ENCODE assay signal across 25 mouse cellular contexts in the genomic region with DNA sequence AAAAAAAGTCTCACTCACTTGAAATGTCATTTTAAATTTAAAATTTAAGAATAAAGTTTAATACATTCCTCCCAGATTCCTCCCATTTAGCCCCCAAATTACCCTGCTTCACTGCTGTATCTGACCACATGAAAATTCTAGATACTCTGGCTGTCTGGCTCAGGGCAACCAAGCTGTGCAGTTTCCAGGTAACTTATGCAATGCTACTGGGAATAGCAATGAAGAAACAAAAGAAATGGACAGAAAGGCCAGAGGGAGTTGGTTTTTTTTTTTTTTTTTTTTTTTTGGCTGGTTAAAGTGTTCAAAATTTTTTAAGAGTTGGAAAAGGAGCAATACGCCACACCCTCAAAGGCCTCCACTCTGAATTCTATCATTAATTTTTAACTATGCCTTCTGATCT.
A peak's percentile ranks its signal among the peaks of the same experiment; 100 is the strongest.
DNase-seq lines count a peak whose midpoint lies in the region; ATAC-seq and TF ChIP-seq lines count a peak whose summit lies in the region.
"Had no signal": no experiment of that assay in that cellular context is flagged by ENCODE, and none has a peak within 500 bp of the region (broad histone marks: within the 10 kb centered on the region; RNA-seq: fewer than 3 reads in every experiment).

No protein-coding gene starts in this region.

- 0 out of 2 replicates have a peak overlapping the region, but pooled peaks have one; percentile 20 for H3K27ac ChIP-seq in gastrocnemius, adult 2 months
- H3K27ac ChIP-seq in liver, postnatal 0 days (ENCODE audit: low read depth) = peak overlapping the region; percentile 29; the same call in 1 of the 2 replicates
- H3K27ac ChIP-seq in brown adipose tissue, adult 24 weeks (replicated peaks; ENCODE audit: low read depth, low read length) = peak overlapping the region; percentile 89
- H3K27ac ChIP-seq in layer of hippocampus, adult 2 months = no peak overlapping the region
- H3K27ac ChIP-seq: embryonic facial prominence, embryonic 13.5 days; embryonic facial prominence, embryonic 15.5 days; forebrain, embryonic 10.5 days; forebrain, embryonic 12.5 days had no signal

- H3K36me3 ChIP-seq in liver, postnatal 0 days (replicated peaks; ENCODE audit: insufficient read depth, low read length) = no peaks in the 10 kb centered on the region
- H3K36me3 ChIP-seq: embryonic facial prominence, embryonic 13.5 days; embryonic facial prominence, embryonic 15.5 days; forebrain, embryonic 12.5 days had no signal

- WGBS in liver, postnatal 0 days (ENCODE audit: insufficient replicate concordance) = 82% methylated on average over 1 of the region's 1 CpGs

- DNase-seq in gastrocnemius, adult 2 months = no peak
- no peak for DNase-seq in gastrocnemius, postnatal 4 days (ENCODE audit: low spot score in 2 of 2)
- DNase-seq in heart, adult 18-20 months = peak; percentile 31 to 34
- no peak for DNase-seq in heart, postnatal 10 days
- DNase-seq in liver, postnatal 0 days = no peak
- DNase-seq in liver = no peak
- DNase-seq in layer of hippocampus, adult 2 months (ENCODE audit: low spot score in 2 of 2) = no peak
- DNase-seq: adrenal gland, adult 8-10 months; adrenal gland, postnatal 14 days; adrenal gland, postnatal 36 days; cerebellum, adult 11 months; cerebellum, adult 18-20 months; cerebellum, adult 8-10 months; cerebellum, adult 9-11 months; cerebellum, postnatal 14 days; cerebellum, postnatal 36 days; embryo, embryonic 11 days had no signal

- peaks cover 31% of the 10 kb centered on the region for H3K4me1 ChIP-seq in liver, postnatal 0 days (ENCODE audit: insufficient read depth)
- peaks cover 18% of the 10 kb centered on the region for H3K4me1 ChIP-seq in brown adipose tissue, adult 24 weeks (ENCODE audit: control insufficient read depth, insufficient read depth, insufficient read length, low read length)
- H3K4me1 ChIP-seq: embryonic facial prominence, embryonic 15.5 days had no signal

- no peak for ATAC-seq in liver, postnatal 0 days
- ATAC-seq: forebrain, embryonic 14.5 days; forebrain, embryonic 16.5 days had no signal

- no peak overlapping the region for H3K4me3 ChIP-seq in gastrocnemius, adult 2 months
- no peak overlapping the region for H3K4me3 ChIP-seq in liver, postnatal 0 days (ENCODE audit: low read depth, low read length)
- no peak overlapping the region for H3K4me3 ChIP-seq in brown adipose tissue, adult 24 weeks (ENCODE audit: insufficient read depth, low read depth, low read length)
- H3K4me3 ChIP-seq in layer of hippocampus, adult 2 months = no peak overlapping the region
- H3K4me3 ChIP-seq: embryonic facial prominence, embryonic 13.5 days; embryonic facial prominence, embryonic 15.5 days; erythroblast, embryonic 14.5 days; forebrain, embryonic 10.5 days; forebrain, embryonic 12.5 days had no signal

- no peak overlapping the region for H3K4me2 ChIP-seq in liver, postnatal 0 days (ENCODE audit: low read depth, low read length)
- H3K4me2 ChIP-seq: embryonic facial prominence, embryonic 13.5 days; embryonic facial prominence, embryonic 15.5 days; forebrain, embryonic 12.5 days had no signal

- no peaks in the 10 kb centered on the region for H3K27me3 ChIP-seq in liver, postnatal 0 days (ENCODE audit: insufficient read depth, low read length)
- H3K27me3 ChIP-seq: embryonic facial prominence, embryonic 13.5 days; embryonic facial prominence, embryonic 15.5 days had no signal

- no peak for TF ChIP-seq EP300 in liver, postnatal 0 days (IDR thresholded peaks at IDR 0.05; ENCODE audit: low read depth)

- no peaks in the 10 kb centered on the region for H3K9me3 ChIP-seq in liver, postnatal 0 days (ENCODE audit: low read length)
- H3K9me3 ChIP-seq: embryonic facial prominence, embryonic 13.5 days; embryonic facial prominence, embryonic 15.5 days had no signal

- TF ChIP-seq CTCF in gastrocnemius, adult 2 months (IDR thresholded peaks at IDR 0.05) = no peak
- no peak for TF ChIP-seq CTCF in liver, postnatal 0 days (IDR thresholded peaks at IDR 0.05; ENCODE audit: low read depth)
- TF ChIP-seq CTCF in layer of hippocampus, adult 2 months (conservative IDR thresholded peaks at IDR 0.05) = no peak

- intact Hi-C loops in gastrocnemius, adult 2 months (cut with DNase I) = no loop called here
- intact Hi-C loops in heart, postnatal 10 days (cut with DNase I) = no loop called here

- no peak overlapping the region for H3K9ac ChIP-seq in liver, postnatal 0 days (replicated peaks)
- H3K9ac ChIP-seq: embryonic facial prominence, embryonic 13.5 days; embryonic facial prominence, embryonic 15.5 days; forebrain, embryonic 12.5 days had no signal

Comparison
In these comparisons a context has a peak if more than half of its experiments do, and no peak if none do; other contexts are left out.
1. DNase-seq: peak in heart, adult 18-20 months (2 of 2); none in gastrocnemius, adult 2 months (single experiment), gastrocnemius, postnatal 4 days (0 of 2), heart, postnatal 10 days (0 of 2), liver, postnatal 0 days (single experiment), liver (single experiment) and layer of hippocampus, adult 2 months (0 of 2).